Mouse (Mus musculus) A20 (cell line): Measurements from ENCODE around the gene Gm11213.
A peak's percentile ranks its signal among the peaks of the same experiment; 100 is the strongest.

Experiments used
- DNase-seq: peaks from one replicate; pipeline ENCODE4 v3.0.0-alpha.2; 2011; ENCODE audit warnings: low read depth, low spot score

The Gm11213 gene

GRCm38 (mm10) chr4:63580078-63580477 lies 25.0 kb downstream of the Gm11213 start:
- DNase-seq, result no peak

- DNase-seq, result no peak
Observed at GRCm38 (mm10) chr4:63579649-63580048, 25.4 kb downstream of the Gm11213 start.

- DNase-seq, result no peak
Observed at GRCm38 (mm10) chr4:63572621-63573020, 32.4 kb downstream of the Gm11213 start.

DNA sequence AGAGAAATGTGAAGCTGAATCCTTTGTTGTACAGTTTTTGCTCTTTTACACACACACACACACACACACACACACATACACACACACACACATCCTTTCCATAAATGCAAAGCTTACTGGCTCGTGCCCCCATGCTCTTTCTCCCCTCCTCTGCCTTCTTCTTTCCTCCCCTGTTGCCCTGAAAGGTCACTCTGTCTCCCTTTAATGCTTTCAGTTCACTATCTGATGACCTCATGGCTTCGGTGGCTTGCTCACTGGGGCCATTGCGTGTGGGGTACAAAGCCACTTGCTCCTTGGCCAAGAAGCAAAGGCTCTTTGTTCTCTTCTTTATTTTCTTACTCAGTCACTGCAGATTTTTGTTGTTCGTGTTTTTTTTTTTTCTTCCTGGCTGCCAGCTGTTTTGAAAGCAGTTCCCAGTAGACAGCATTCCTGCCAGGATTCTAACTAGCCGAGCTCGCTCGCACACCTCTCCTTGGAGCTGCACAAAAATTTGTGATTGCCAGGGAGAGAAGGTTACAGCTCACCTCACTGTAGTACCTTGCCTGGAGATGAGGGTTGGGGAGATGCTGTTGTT lies 34.8 kb downstream of the Gm11213 start:
- no peak for DNase-seq

GRCm38 (mm10) chr4:63569322-63569721 lies 35.7 kb downstream of the Gm11213 start:
- DNase-seq, result no peak

DNA sequence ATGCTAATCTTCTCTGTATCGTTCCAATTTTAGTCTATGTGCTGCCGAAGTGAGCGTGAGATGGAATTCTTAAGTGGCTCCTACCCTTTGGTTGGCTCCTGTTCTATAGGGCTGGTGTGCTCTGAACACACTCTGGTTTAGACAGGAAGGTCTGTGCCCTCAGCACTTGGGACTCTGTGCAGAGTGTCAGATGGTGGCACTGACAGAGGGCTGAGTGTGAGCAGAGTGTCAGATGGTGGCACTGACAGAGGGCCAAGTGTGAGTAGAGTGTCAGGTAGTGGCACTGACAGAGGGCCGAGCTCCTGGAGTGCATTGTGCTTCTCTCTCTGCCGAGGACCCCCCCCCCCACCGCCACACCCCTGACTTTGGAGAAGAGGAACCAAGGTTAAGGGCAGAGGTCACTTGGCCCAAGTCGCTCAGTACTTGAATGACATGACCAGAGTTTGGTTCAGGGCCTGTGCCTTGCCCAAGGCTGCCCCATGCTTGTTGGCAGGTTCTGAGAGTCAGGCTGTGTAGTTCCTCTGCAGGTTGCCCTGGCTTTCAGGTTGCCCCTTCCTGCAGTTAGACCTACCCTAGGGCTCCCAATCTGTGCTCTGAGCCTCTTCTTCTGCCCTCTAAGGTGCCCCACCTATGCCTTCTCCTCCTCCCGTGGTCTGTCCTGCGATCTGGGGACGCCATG lies 37.2 kb downstream of the Gm11213 start:
- no peak for DNase-seq

DNA sequence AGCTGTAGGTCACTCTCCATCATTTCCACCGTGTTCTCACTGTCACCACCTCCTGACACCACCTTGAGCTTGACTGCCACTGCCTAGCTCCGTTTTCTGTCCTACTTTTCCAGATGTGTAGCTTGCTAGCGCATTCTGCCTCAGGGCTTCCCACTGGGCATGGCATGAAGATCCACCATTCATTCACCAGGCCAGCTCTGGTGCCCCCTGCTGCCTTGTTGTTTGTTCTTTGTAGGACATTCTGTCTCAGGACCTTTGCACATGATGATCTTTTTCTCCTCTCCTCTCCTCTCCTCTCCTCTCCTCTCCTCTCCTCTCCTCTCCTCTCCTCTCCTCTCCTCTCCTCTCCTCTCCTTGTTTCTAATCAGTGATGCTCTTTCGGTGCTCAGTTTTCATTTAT lies 42.3 kb downstream of the Gm11213 start:
- no peak for DNase-seq

DNA sequence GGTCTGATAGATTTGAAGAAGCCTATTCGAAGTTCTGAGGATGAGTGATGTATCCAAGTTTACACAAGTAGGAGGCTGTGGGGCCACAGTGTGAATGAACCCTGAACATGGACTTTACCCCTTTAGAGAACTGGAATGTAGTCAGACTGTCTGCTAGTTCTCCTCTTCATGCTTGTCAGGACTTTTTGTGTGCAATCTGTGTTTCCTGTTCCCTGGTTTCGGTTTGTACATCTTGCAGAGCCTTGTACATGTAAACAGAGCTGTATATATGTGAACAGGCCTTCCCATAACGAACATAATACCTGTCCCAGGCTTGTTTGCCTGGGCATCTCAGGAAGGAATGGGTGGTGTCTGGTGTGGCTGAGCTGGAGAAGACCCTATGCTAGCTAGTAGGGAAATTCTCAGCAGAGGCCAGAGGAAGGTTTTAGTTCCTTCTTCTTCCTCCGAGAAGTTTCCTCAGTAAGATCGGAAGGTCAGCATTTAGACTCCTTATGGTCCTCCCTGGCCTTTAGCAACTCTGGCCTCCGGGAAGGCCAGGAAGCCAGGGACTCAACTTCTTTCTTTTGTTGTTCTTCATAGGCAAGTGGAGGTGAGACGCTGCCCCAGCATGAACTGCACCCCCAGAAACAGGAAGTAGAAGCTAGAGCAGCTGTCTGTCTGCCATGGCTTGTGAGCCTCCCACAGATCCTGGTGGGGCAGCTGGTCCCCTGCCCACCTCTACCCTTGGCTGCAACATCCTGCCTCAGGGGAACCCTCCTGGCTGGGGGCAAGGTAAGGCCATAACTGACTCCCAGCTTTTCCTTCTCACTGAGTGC lies 43.0 kb downstream of the Gm11213 start:
- DNase-seq, result peak; percentile 86

DNA sequence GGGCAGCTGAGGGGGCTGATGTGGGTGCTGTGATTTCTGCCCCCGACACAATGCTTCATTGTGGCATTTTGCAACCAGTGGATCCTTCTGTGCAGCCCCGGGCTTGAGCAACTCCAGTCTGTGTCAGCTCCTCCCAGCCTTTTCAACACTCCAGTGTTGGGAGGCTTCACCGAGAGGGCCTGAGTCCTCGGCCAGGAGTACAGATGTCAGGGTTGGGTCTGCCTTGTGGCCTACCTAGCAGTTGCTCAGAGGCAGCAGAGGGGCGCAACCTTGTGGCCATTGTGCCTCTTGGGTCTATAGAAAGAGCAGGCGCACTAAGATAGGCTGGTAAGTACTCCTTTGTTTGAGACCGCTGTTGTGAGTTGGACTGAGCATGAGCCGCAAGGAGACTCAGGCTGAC lies 45.0 kb downstream of the Gm11213 start:
- DNase-seq, result peak; percentile 65

GRCm38 (mm10) chr4:63559127-63559697 lies 45.8 kb downstream of the Gm11213 start:
- DNase-seq, result peak; percentile 56

DNA sequence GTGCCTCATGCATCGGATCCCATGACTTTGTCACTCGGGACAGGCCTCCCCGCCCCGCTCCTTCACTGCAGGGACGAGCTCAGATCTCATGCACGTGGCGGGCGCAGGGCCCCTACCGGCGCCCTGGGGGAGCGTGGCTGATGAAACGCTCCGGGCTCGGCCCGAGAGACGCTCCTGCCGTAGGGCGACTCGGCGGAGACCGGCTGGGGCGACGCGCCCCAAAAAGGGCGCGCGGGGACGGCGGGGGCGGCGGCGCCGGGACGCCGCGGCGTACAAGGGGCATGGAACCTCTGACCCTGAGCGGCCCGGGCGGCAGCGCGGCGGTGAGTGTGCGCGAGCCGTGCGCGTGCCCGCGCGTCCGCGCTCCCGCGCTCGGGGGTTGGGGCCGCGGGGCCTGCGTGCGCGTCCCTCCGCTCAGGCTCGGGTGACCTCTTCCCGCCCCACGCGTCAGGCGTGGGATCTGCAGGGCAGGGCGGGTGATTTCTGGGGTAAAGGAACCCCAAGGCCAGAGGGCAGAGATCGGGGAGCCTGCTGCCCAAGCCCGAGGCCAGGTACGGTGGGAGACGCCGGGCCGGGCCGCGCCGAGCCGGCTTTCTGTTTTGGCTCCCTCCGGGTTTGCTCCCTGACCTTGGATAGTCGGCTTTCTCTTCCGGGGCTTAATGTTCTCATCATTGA lies 46.5 kb downstream of the Gm11213 start, which contains the start of gene Tmem268:
Gene Tmem268 (plus strand): TSS at position 375 of the 675 bp plus-strand sequence.
- peak; percentile 91 for DNase-seq

DNA sequence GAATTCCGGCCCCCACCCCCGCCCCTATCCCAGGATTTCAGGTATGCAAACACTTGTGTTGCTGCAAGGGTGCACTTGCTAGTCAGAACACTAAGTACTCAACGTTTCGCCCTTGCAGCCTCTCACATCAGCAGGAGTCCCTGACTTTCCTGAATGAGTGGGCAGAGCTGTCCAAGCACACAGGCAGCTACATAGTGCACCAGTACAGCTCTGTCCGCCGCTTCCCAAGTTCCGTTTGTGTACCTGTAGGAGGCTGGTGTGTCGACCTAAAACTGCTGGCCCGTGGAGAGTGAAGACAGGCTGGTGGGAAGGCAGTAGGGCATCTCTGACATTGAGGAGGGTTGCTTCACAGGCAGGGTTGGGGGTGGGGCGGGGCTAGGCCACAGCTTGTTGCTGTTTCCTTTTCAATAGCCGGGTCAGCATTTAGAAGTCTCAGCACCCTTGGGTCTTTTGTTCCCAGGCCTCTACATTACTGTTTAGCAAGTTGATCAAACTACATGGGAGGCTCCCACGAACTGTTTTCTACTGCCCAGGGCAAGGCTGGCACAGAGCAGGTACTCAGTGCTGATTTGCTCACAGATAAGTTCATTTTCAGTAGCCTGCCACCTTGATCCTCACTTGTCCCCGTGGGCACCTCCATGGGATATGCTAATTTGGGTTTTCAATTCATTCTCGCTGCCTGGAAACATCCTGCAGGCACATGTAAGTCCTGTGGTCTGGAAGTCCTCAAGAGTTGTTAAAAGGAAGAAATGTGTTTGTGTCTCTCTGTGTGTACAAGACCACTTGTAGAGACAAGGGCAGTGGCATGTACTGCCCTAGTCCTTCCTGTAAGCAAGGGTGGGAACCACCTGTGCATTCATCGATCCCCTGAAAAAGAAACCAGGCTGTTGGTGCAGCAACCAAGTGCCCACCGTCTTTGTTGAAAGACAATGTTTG lies 47.7 kb downstream of the Gm11213 start:
- DNase-seq, result peak; percentile 71

DNA sequence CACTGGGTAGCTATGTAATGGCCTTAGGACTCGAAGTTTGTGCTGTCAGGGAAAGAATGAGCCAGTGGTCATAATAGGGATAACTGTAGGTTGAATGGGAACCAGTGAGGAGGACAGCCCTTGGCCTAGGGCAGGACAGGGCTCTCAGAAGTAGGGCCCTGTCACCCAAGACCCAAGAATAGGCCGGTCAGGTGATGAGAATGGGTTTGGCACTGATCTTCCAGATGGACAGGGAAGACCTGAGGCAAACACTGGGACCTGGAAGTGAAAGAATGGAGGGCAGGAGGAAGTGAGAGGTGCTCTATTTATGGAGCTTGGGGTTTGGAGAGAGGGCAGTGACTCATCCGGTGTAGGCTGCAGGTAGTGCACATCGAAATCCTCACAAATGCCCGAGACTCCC lies 48.4 kb downstream of the Gm11213 start:
- DNase-seq, result peak; percentile 32

GRCm38 (mm10) chr4:63555111-63555510 lies 50.0 kb downstream of the Gm11213 start:
- peak; percentile 9 for DNase-seq

- no peak for DNase-seq
Observed at GRCm38 (mm10) chr4:63554616-63555015, 50.4 kb downstream of the Gm11213 start.

- no peak for DNase-seq
Observed at GRCm38 (mm10) chr4:63553789-63554576, 51.1 kb downstream of the Gm11213 start.

GRCm38 (mm10) chr4:63552865-63553264 lies 52.2 kb downstream of the Gm11213 start:
- DNase-seq, result no peak

DNA sequence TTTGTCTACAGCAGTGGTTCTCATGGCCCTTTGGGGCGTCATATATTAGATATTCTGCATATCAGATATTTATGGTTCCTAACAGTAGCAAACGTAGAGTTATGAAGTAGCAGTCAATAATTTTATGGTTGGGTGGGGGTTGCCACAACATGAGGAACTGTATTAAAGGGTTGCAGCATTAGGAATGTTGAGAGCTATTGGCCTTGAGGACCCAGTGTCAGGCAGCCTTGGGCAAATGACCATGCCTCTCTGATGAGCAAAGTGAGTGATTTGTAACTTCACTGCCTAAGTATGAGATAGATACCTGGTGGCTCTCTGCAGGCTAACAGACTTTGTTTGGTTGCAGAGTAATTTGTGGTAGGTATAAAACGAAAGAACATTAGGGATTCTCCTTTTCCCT lies 54.2 kb downstream of the Gm11213 start:
- DNase-seq, result no peak

DNA sequence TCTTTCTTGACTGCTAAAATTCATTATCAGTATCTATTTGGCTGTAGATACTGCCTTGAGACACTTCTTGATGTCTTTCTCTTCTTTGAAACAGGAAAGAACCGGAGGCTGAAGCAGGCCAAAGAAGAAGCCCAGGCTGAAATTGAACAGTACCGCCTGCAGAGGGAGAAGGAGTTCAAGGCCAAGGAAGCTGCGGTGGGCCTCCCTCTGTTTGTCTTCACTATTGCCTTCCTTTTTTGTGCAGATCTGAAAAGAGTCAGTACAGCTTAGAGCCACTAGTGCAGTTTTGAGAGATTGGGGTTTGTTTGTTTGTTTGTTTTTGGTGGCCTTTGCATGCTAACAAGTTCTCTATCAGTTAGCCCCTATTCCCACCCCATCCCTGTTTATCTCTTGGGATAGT lies 56.6 kb downstream of the Gm11213 start:
- DNase-seq, result no peak

GRCm38 (mm10) chr4:63547799-63548198 lies 57.3 kb downstream of the Gm11213 start:
- no peak for DNase-seq
